Mouse (Mus musculus) forebrain, embryonic 14.5 days (tissue): ENCODE measurements around the gene Bzw2. TPM values are rescaled to one million over a fixed set of nuclear protein-coding genes. Genes with fewer than 3 reads are reported as not detected.

ENCODE experiments used
- ATAC-seq: fragments of 200-750 bp; cut with Nextera tagmentation; 2 replicates; pipeline ENCODE4 v1.8.0; 2017; ENCODE audit warnings: mild to moderate bottlenecking, moderate library complexity
- DNase-seq: peaks from one replicate; pipeline ENCODE4 v3.0.0-alpha.2; 2015; ENCODE audit warnings: low spot score
- H3K27ac ChIP-seq: fragments of 300-500 bp; sonication (generic); 2 replicates; pipeline ENCODE4 v1.5.1; 2014; ENCODE audit warnings: low read depth, mild to moderate bottlenecking, control low read depth, low read length, moderate library complexity
- H3K27me3 ChIP-seq: fragments of 300-500 bp; sonication (generic); replicated peaks from 2 replicates; pipeline ENCODE4 v1.6.1; 2014; ENCODE audit warnings: low read length, control low read depth, mixed read lengths; ENCODE audit not compliant: control insufficient read depth, insufficient read depth
- H3K36me3 ChIP-seq: fragments of 300-500 bp; sonication (generic); 2 replicates; pipeline ENCODE4 v1.6.1; 2014; ENCODE audit warnings: low read length, control low read depth; ENCODE audit not compliant: control insufficient read depth, insufficient read depth
- H3K4me1 ChIP-seq: fragments of 300-500 bp; sonication (generic); 2 replicates; pipeline ENCODE4 v1.6.1; 2014; ENCODE audit warnings: antibody characterized with exemption, low read length, control low read depth; ENCODE audit not compliant: control insufficient read depth, insufficient read depth
- H3K4me2 ChIP-seq: fragments of 300-500 bp; sonication (generic); 2 replicates; pipeline ENCODE4 v1.6.1; 2014; ENCODE audit warnings: mild to moderate bottlenecking, control low read depth, low read length
- H3K4me3 ChIP-seq: fragments of 300-500 bp; sonication (generic); 2 replicates; pipeline ENCODE4 v1.5.1; 2014; ENCODE audit warnings: low read depth, low read length, control low read depth
- H3K9ac ChIP-seq: fragments of 300-500 bp; sonication (generic); 2 replicates; pipeline ENCODE4 v1.6.1; 2014; ENCODE audit warnings: mild to moderate bottlenecking, low read length, control low read depth, moderate library complexity
- H3K9me3 ChIP-seq: fragments of 300-500 bp; sonication (generic); replicated peaks from 2 replicates; pipeline ENCODE4 v1.6.1; 2016; ENCODE audit warnings: low read length, control low read depth, mixed read lengths; ENCODE audit not compliant: control insufficient read depth
- WGBS: fragments of 180-500 bp; shearing (Covaris S2); extraction: QIAGEN DNeasy Blood & Tissue Kit; methylation state at CpG from one replicate; pipeline ENCODE4 v1.1.7; 2014; 5-methylcytosine and 5-hydroxymethylcytosine counted together
- polyA plus RNA-seq: library from polyadenylated mRNA; unstranded; fragments of >200 nt; fragmentation: Nextera tagmentation; extraction: Ambion mirVana; gene quantifications from 2 replicates; pipeline ENCODE4 v1.2.1, GENCODE M21; 2014

The Bzw2 gene
- polyA plus RNA-seq, 1 experiment from 2014 or later = 541 TPM

DNA sequence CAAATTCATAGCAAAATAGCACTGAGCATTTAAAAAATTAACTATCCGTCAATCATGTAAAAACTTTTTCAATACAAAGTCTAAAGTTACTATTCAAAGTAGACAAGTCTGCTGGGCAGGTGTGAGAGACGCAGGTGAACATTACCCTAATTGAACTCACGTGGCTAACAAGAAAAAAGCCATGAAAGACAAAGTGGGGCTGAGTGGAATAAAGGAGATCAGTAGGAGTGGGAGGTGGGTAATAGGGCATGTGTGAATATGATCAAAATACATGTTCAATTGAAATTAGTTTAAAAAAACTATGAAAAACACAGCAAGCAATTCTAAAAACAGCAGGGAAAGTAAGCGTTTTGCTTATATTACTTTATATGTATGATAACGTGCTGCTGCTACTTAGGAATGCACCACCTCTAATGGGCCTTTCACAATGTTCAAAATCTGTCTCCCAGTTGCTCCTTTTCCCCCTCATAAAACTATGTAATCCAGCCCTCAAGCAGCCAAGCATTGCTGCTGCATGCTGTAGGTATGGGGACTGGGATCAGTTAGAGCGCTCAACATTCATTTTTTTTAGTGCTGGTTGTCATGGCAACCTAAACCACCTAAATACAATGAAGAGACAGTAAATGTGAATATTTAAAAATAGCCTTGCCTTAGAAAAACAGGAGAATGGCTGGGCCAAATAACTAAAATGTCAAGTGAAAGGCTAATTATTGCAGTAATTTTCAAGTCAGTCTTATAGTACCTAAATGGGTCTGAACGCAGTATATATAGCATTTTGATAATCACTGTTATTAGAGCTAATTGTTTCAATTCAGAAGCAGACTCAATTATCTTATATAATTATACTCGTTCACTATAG is 54.9 kb downstream of the Bzw2 start:
- 73% methylated on average over 8 of the region's 8 CpGs for WGBS
- H3K9ac ChIP-seq = no peak overlapping the region
- no peaks in the 10 kb centered on the region for H3K4me1 ChIP-seq
- H3K27me3 ChIP-seq = no peaks in the 10 kb centered on the region
- DNase-seq (peak; percentile 77), ATAC-seq (peak; percentile 90)
- no peak overlapping the region for H3K4me2 ChIP-seq
- no peaks in the 10 kb centered on the region for H3K9me3 ChIP-seq
- H3K4me3 ChIP-seq = no peak overlapping the region
- H3K27ac ChIP-seq = no peak overlapping the region
- peaks cover 40% of the 10 kb centered on the region for H3K36me3 ChIP-seq

DNA sequence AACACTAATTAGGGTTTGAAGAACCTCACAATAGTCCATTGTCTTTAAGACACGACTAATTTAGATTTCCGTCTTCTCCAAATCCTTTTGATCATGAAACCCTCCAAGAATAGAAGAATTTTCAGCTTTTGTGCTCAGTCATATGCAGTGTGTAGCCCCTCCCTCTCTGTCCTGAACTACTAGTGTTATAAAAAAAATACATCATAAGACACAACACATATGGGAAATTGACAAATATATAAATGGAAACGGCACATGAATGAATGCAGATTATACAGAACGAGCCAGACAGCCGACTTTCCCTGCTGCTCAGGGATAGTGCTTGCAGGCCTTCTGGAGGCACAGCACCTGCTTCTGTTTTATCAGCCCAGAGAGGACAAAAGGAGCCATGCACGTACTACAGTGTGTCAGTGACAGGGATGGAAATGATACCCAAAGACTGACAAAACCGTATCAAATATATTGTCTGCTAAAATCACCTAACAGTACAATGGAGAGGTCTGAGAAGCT is 62.5 kb downstream of the Bzw2 start:
- ATAC-seq = peak; percentile 49

GRCm38 (mm10) chr12:36093081-36093670 is 64.7 kb downstream of the Bzw2 start:
- H3K36me3 ChIP-seq = peaks cover 28% of the 10 kb centered on the region
- no peak overlapping the region for H3K9ac ChIP-seq
- DNase-seq = no peak
- 67% methylated on average over 8 of the region's 8 CpGs for WGBS
- no peaks in the 10 kb centered on the region for H3K4me1 ChIP-seq
- no peaks in the 10 kb centered on the region for H3K9me3 ChIP-seq
- H3K27ac ChIP-seq = no peak overlapping the region
- no peaks in the 10 kb centered on the region for H3K27me3 ChIP-seq
- no peak overlapping the region for H3K4me2 ChIP-seq
- no peak overlapping the region for H3K4me3 ChIP-seq
- peak; percentile 5; the same call in 1 of the 2 replicates for ATAC-seq

More for the DNA sequence above, 62.5 kb downstream of the Bzw2 start:
- H3K27ac ChIP-seq = no peak overlapping the region
- DNase-seq = peak; percentile 19
- H3K4me2 ChIP-seq = no peak overlapping the region
- H3K36me3 ChIP-seq = peaks cover 35% of the 10 kb centered on the region
- 24% methylated on average over 7 of the region's 7 CpGs for WGBS
- no peaks in the 10 kb centered on the region for H3K27me3 ChIP-seq
- no peak overlapping the region for H3K9ac ChIP-seq
- no peaks in the 10 kb centered on the region for H3K9me3 ChIP-seq
- H3K4me3 ChIP-seq = no peak overlapping the region
- no peaks in the 10 kb centered on the region for H3K4me1 ChIP-seq

GRCm38 (mm10) chr12:36091964-36092363 is 65.9 kb downstream of the Bzw2 start:
- 93% methylated on average over 10 of the region's 10 CpGs for WGBS
- H3K4me1 ChIP-seq = no peaks in the 10 kb centered on the region
- peaks cover 28% of the 10 kb centered on the region for H3K36me3 ChIP-seq

GRCm38 (mm10) chr12:36089221-36089620 is 68.7 kb downstream of the Bzw2 start:
- Histone ChIP-seq H3K4me3 (no peak overlapping the region), H3K27ac (no peak overlapping the region), H3K4me2 (no peak overlapping the region), H3K9ac (no peak overlapping the region), H3K9me3 (no peaks in the 10 kb centered on the region), H3K4me1 (no peaks in the 10 kb centered on the region), H3K27me3 (no peaks in the 10 kb centered on the region), H3K36me3 (peaks cover 26% of the 10 kb centered on the region)
- ATAC-seq (no peak), DNase-seq (peak; percentile 56)
- 38% methylated on average over 6 of the region's 6 CpGs for WGBS

More at GRCm38 (mm10) chr12:36091964-36092363, 65.9 kb downstream of the Bzw2 start:
- H3K9ac ChIP-seq = no peak overlapping the region
- H3K4me3 ChIP-seq = no peak overlapping the region
- H3K9me3 ChIP-seq = no peaks in the 10 kb centered on the region
- no peaks in the 10 kb centered on the region for H3K27me3 ChIP-seq
- H3K27ac ChIP-seq = no peak overlapping the region
- H3K4me2 ChIP-seq = no peak overlapping the region
- ATAC-seq = no peak
- DNase-seq = no peak

DNA sequence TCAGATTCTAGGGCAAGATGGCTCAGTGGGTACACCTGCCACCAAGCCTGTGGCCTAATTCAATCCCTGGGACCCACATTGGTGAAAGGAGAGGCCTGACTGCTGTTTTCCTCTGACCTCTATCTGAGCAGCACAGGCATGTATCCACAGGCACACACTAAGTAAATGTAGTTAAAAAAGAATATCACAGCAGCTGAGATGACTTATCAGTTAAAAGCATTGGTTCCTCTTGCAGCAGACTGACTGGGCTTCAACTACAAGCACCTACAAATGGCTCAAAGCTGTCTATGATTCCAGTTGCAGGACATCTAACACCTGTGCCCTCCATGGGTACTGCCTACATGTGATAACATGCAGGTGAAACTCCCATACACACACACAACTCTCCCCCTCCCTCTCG is 69.1 kb downstream of the Bzw2 start:
- H3K4me3 ChIP-seq = no peak overlapping the region
- H3K9me3 ChIP-seq = no peaks in the 10 kb centered on the region
- no peaks in the 10 kb centered on the region for H3K27me3 ChIP-seq
- H3K27ac ChIP-seq = no peak overlapping the region
- DNase-seq (no peak), ATAC-seq (no peak)
- H3K4me2 ChIP-seq = no peak overlapping the region
- H3K36me3 ChIP-seq = peaks cover 26% of the 10 kb centered on the region
- H3K9ac ChIP-seq = no peak overlapping the region
- H3K4me1 ChIP-seq = no peaks in the 10 kb centered on the region
- WGBS = 92% methylated on average over 1 of the region's 1 CpGs

- WGBS = 93% methylated on average over 2 of the region's 2 CpGs
- H3K36me3 ChIP-seq = no peaks in the 10 kb centered on the region
- DNase-seq (no peak), ATAC-seq (no peak)
- no peak overlapping the region for H3K4me3 ChIP-seq
- H3K4me1 ChIP-seq = no peaks in the 10 kb centered on the region
- no peak overlapping the region for H3K9ac ChIP-seq
- H3K27me3 ChIP-seq = no peaks in the 10 kb centered on the region
- no peak overlapping the region for H3K4me2 ChIP-seq
- H3K27ac ChIP-seq = no peak overlapping the region
- no peaks in the 10 kb centered on the region for H3K9me3 ChIP-seq
These were observed 72.5 kb downstream of the Bzw2 start for GRCm38 (mm10) chr12:36085380-36085779.

- no peaks in the 10 kb centered on the region for H3K4me1 ChIP-seq
- H3K4me3 ChIP-seq = no peak overlapping the region
- no peaks in the 10 kb centered on the region for H3K9me3 ChIP-seq
- no peaks in the 10 kb centered on the region for H3K27me3 ChIP-seq
- ATAC-seq (no peak), DNase-seq (no peak)
- H3K27ac ChIP-seq = no peak overlapping the region
- 80% methylated on average over 4 of the region's 4 CpGs for WGBS
- no peak overlapping the region for H3K9ac ChIP-seq
- H3K36me3 ChIP-seq = no peaks in the 10 kb centered on the region
- H3K4me2 ChIP-seq = no peak overlapping the region
These were observed 79.6 kb downstream of the Bzw2 start for GRCm38 (mm10) chr12:36078101-36078899.
